Mouse (Mus musculus): ENCODE results near the gene Nudt7.

GRCm38 (mm10) chr8:114193334-114193733 lies 60.0 kb downstream of the Nudt7 start:
- TF ChIP-seq CTCF (conservative IDR thresholded peaks at IDR 0.05; ENCODE audit: low read length): no peak
- TF ChIP-seq POU5F1 (IDR thresholded peaks at IDR 0.05; ENCODE audit: borderline replicate concordance, low read length): no peak
- TF ChIP-seq NANOG (IDR thresholded peaks at IDR 0.05; ENCODE audit: borderline replicate concordance, low read length): no peak
